Mouse (Mus musculus): Measurements from ENCODE around the gene Apeh.

DNA sequence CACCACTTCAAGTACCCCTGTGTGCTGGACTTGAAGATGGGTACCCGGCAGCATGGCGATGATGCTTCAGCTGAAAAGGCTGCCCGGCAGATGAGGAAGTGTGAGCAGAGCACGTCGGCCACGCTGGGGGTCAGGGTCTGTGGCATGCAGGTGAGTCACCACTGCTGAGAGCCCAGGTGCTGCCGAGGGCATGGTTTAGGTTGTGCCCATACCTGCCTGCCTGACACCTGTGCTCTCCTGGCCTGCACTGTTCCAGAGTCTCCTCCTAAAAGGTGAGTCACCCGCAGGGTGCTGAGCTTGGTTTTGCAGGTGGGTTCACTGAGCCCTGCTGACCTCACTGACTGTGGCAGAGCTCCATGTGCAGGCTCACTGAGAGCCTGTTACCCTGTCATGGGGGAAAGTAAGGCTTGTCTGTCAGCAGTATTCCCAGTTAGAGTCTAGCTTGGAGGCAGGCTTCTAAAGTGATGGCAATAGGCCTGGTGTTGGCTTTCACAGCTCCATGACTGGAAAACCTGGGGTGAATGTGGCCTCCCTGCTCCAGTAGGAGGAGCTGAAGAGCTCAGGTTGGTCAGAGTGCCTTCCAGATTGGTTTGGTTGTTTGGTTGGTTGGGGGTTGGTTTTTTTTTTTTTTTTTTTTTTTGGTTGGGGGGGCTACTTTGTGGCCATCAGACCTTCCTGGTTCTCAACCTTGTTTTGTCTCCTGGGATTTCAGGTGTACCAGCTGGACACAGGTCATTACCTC, 49.5 kb downstream of the Apeh start:
- TF ChIP-seq CTCF (IDR thresholded peaks at IDR 0.05; ENCODE audit: low read depth, low read length) (no peak), TAL1 (conservative IDR thresholded peaks at IDR 0.05; ENCODE audit: low read depth, low read length) (no peak)

Data from G1E (cell line).